Mouse (Mus musculus): ENCODE measurements at regions not wholly inside any gene's neighbourhood (a gene's known extent, or its start where the extent isn't known, plus 50 kb on each side); places are given as distances from the start of the nearest gene placed in this dataset.

- H3K4me2 ChIP-seq (ENCODE audit: low read length) = no peak overlapping the region
- no peaks in the 10 kb centered on the region; the same call in 1 of the 2 replicates for H3K4me1 ChIP-seq (replicated peaks; ENCODE audit: control insufficient read depth, insufficient read depth, low read length)
- H3K9me3 ChIP-seq (ENCODE audit: control insufficient read depth, low read length) = no peaks in the 10 kb centered on the region
- ATAC-seq = no peak
- no peaks in the 10 kb centered on the region for H3K36me3 ChIP-seq (ENCODE audit: control insufficient read depth, insufficient read depth)
- no peak overlapping the region for H3K4me3 ChIP-seq (replicated peaks; ENCODE audit: low read length)
- H3K27me3 ChIP-seq (replicated peaks; ENCODE audit: control insufficient read depth, insufficient read depth, low read length) = no peaks in the 10 kb centered on the region
- WGBS = 82% methylated on average over 9 of the region's 9 CpGs
- no peak overlapping the region for H3K9ac ChIP-seq (replicated peaks; ENCODE audit: low read depth, low read length)
- no peak overlapping the region for H3K27ac ChIP-seq (ENCODE audit: low read length)
Measured at GRCm38 (mm10) chr14:25052175-25052574, 406.8 kb upstream of the Zmiz1 start.

GRCm38 (mm10) chr14:25059351-25059750, 399.6 kb upstream of the Zmiz1 start:
- Histone ChIP-seq H3K9ac (replicated peaks; ENCODE audit: low read depth, low read length) (no peak overlapping the region), H3K4me2 (ENCODE audit: low read length) (no peak overlapping the region), H3K9me3 (ENCODE audit: control insufficient read depth, low read length) (no peaks in the 10 kb centered on the region), H3K27me3 (replicated peaks; ENCODE audit: control insufficient read depth, insufficient read depth, low read length) (no peaks in the 10 kb centered on the region), H3K4me3 (replicated peaks; ENCODE audit: low read length) (no peak overlapping the region), H3K4me1 (replicated peaks; ENCODE audit: control insufficient read depth, insufficient read depth, low read length) (no peaks in the 10 kb centered on the region; the same call in 1 of the 2 replicates), H3K36me3 (ENCODE audit: control insufficient read depth, insufficient read depth) (no peaks in the 10 kb centered on the region), H3K27ac (ENCODE audit: low read length) (no peak overlapping the region)
- WGBS = 82% methylated on average over 7 of the region's 7 CpGs
- no peak for ATAC-seq

- H3K27ac ChIP-seq (ENCODE audit: low read length) = no peak overlapping the region
- no peaks in the 10 kb centered on the region for H3K27me3 ChIP-seq (replicated peaks; ENCODE audit: control insufficient read depth, insufficient read depth, low read length)
- H3K36me3 ChIP-seq (ENCODE audit: control insufficient read depth, insufficient read depth) = no peaks in the 10 kb centered on the region
- H3K4me3 ChIP-seq (replicated peaks; ENCODE audit: low read length) = no peak overlapping the region
- 79% methylated on average over 7 of the region's 7 CpGs for WGBS
- H3K4me2 ChIP-seq (ENCODE audit: low read length) = no peak overlapping the region
- no peak overlapping the region for H3K9ac ChIP-seq (replicated peaks; ENCODE audit: low read depth, low read length)
- ATAC-seq = no peak
- no peaks in the 10 kb centered on the region for H3K9me3 ChIP-seq (ENCODE audit: control insufficient read depth, low read length)
- H3K4me1 ChIP-seq (replicated peaks; ENCODE audit: control insufficient read depth, insufficient read depth, low read length) = peaks cover 5% of the 10 kb centered on the region
Measured at GRCm38 (mm10) chr14:25060285-25060684, 398.7 kb upstream of the Zmiz1 start.

GRCm38 (mm10) chr14:25063090-25063489, 395.9 kb upstream of the Zmiz1 start:
- WGBS = 81% methylated on average over 5 of the region's 5 CpGs

GRCm38 (mm10) chr14:25064190-25064947, 394.6 kb upstream of the Zmiz1 start:
- no peaks in the 10 kb centered on the region for H3K36me3 ChIP-seq (ENCODE audit: control insufficient read depth, insufficient read depth)
- no peak overlapping the region for H3K9ac ChIP-seq (replicated peaks; ENCODE audit: low read depth, low read length)
- H3K27ac ChIP-seq (ENCODE audit: low read length) = no peak overlapping the region
- no peak overlapping the region for H3K4me3 ChIP-seq (replicated peaks; ENCODE audit: low read length)
- 43% methylated on average over 8 of the region's 8 CpGs for WGBS
- no peak overlapping the region for H3K4me2 ChIP-seq (ENCODE audit: low read length)
- H3K27me3 ChIP-seq (replicated peaks; ENCODE audit: control insufficient read depth, insufficient read depth, low read length) = no peaks in the 10 kb centered on the region
- H3K4me1 ChIP-seq (replicated peaks; ENCODE audit: control insufficient read depth, insufficient read depth, low read length) = peaks cover 10% of the 10 kb centered on the region
- no peak for ATAC-seq
- no peaks in the 10 kb centered on the region for H3K9me3 ChIP-seq (ENCODE audit: control insufficient read depth, low read length)

More at GRCm38 (mm10) chr14:25063090-25063489, 395.9 kb upstream of the Zmiz1 start:
- peaks cover 5% of the 10 kb centered on the region for H3K4me1 ChIP-seq (replicated peaks; ENCODE audit: control insufficient read depth, insufficient read depth, low read length)
- no peaks in the 10 kb centered on the region for H3K36me3 ChIP-seq (ENCODE audit: control insufficient read depth, insufficient read depth)
- no peak overlapping the region for H3K27ac ChIP-seq (ENCODE audit: low read length)
- no peaks in the 10 kb centered on the region for H3K27me3 ChIP-seq (replicated peaks; ENCODE audit: control insufficient read depth, insufficient read depth, low read length)
- no peak overlapping the region for H3K4me3 ChIP-seq (replicated peaks; ENCODE audit: low read length)
- no peak overlapping the region for H3K4me2 ChIP-seq (ENCODE audit: low read length)
- no peak overlapping the region for H3K9ac ChIP-seq (replicated peaks; ENCODE audit: low read depth, low read length)
- no peaks in the 10 kb centered on the region for H3K9me3 ChIP-seq (ENCODE audit: control insufficient read depth, low read length)
- no peak for ATAC-seq

- no peaks in the 10 kb centered on the region for H3K27me3 ChIP-seq (replicated peaks; ENCODE audit: control insufficient read depth, insufficient read depth, low read length)
- peaks cover 13% of the 10 kb centered on the region for H3K4me1 ChIP-seq (replicated peaks; ENCODE audit: control insufficient read depth, insufficient read depth, low read length)
- no peak overlapping the region for H3K4me3 ChIP-seq (replicated peaks; ENCODE audit: low read length)
- 90% methylated on average over 5 of the region's 5 CpGs for WGBS
- H3K9ac ChIP-seq (replicated peaks; ENCODE audit: low read depth, low read length) = no peak overlapping the region
- H3K36me3 ChIP-seq (ENCODE audit: control insufficient read depth, insufficient read depth) = no peaks in the 10 kb centered on the region
- H3K9me3 ChIP-seq (ENCODE audit: control insufficient read depth, low read length) = no peaks in the 10 kb centered on the region
- ATAC-seq = no peak
- no peak overlapping the region for H3K27ac ChIP-seq (ENCODE audit: low read length)
- H3K4me2 ChIP-seq (ENCODE audit: low read length) = no peak overlapping the region
Measured at GRCm38 (mm10) chr14:25067435-25067834, 391.6 kb upstream of the Zmiz1 start.

- no peak overlapping the region for H3K4me3 ChIP-seq (replicated peaks; ENCODE audit: low read length)
- 13% methylated on average over 8 of the region's 8 CpGs for WGBS
- H3K4me2 ChIP-seq (ENCODE audit: low read length) = no peak overlapping the region
- H3K9ac ChIP-seq (replicated peaks; ENCODE audit: low read depth, low read length) = no peak overlapping the region
- H3K27me3 ChIP-seq (replicated peaks; ENCODE audit: control insufficient read depth, insufficient read depth, low read length) = no peaks in the 10 kb centered on the region
- H3K4me1 ChIP-seq (replicated peaks; ENCODE audit: control insufficient read depth, insufficient read depth, low read length) = peaks cover 17% of the 10 kb centered on the region
- H3K9me3 ChIP-seq (ENCODE audit: control insufficient read depth, low read length) = no peaks in the 10 kb centered on the region
- H3K36me3 ChIP-seq (ENCODE audit: control insufficient read depth, insufficient read depth) = no peaks in the 10 kb centered on the region
- no peak for ATAC-seq
- H3K27ac ChIP-seq (ENCODE audit: low read length) = no peak overlapping the region
Measured at GRCm38 (mm10) chr14:25068430-25068829, 390.6 kb upstream of the Zmiz1 start.

- Histone ChIP-seq H3K9me3 (ENCODE audit: control insufficient read depth, low read length) (no peaks in the 10 kb centered on the region), H3K4me1 (replicated peaks; ENCODE audit: control insufficient read depth, insufficient read depth, low read length) (peaks cover 27% of the 10 kb centered on the region), H3K4me2 (ENCODE audit: low read length) (no peak overlapping the region), H3K4me3 (replicated peaks; ENCODE audit: low read length) (no peak overlapping the region), H3K27ac (ENCODE audit: low read length) (no peak overlapping the region), H3K36me3 (ENCODE audit: control insufficient read depth, insufficient read depth) (no peaks in the 10 kb centered on the region), H3K9ac (replicated peaks; ENCODE audit: low read depth, low read length) (no peak overlapping the region), H3K27me3 (replicated peaks; ENCODE audit: control insufficient read depth, insufficient read depth, low read length) (no peaks in the 10 kb centered on the region)
- ATAC-seq = no peak
- 31% methylated on average over 5 of the region's 5 CpGs for WGBS
Measured at GRCm38 (mm10) chr14:25073143-25073542, 385.8 kb upstream of the Zmiz1 start.

- Histone ChIP-seq H3K9me3 (ENCODE audit: control insufficient read depth, low read length) (no peaks in the 10 kb centered on the region), H3K36me3 (ENCODE audit: control insufficient read depth, insufficient read depth) (no peaks in the 10 kb centered on the region), H3K27ac (ENCODE audit: low read length) (peak overlapping the region; percentile 31; the same call in 1 of the 2 replicates), H3K9ac (replicated peaks; ENCODE audit: low read depth, low read length) (no peak overlapping the region), H3K27me3 (replicated peaks; ENCODE audit: control insufficient read depth, insufficient read depth, low read length) (no peaks in the 10 kb centered on the region), H3K4me2 (ENCODE audit: low read length) (no peak overlapping the region), H3K4me3 (replicated peaks; ENCODE audit: low read length) (no peak overlapping the region), H3K4me1 (replicated peaks; ENCODE audit: control insufficient read depth, insufficient read depth, low read length) (peaks cover 21% of the 10 kb centered on the region)
- peak; percentile 76 for ATAC-seq
- WGBS = 78% methylated on average over 9 of the region's 9 CpGs
Measured at GRCm38 (mm10) chr14:25074022-25074800, 384.8 kb upstream of the Zmiz1 start.

All from forebrain, embryonic 16.5 days (tissue).